Mouse (Mus musculus) A20 (cell line): ENCODE measurements at regions not wholly inside any gene's neighbourhood (a gene's known extent, or its start where the extent isn't known, plus 50 kb on each side); places are given as distances from the start of the nearest gene placed in this dataset.

Experiments
- DNase-seq: peaks from one replicate; pipeline ENCODE4 v3.0.0-alpha.2; 2011; ENCODE audit warnings: low read depth, low spot score

DNA sequence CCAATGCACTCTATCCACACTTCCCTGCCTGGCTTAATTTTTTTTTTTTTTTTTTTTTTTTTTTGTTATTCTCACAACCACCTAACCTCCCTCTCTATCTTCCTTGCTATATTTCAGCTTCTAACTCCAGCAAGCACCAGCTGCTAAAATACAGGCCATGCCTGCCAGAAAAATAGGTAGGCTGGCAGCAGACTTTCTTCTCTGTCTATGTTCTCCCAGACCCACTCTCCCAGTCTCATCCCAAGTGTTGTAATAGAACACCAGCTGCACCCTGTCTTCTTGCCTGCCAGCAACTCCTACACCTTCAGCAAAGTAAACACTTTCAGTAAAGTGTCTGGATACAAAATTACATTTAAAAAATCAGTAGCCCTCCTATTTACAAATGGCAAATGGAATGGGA is 1041.8 kb downstream of the Pcdh19 start:
- no peak for DNase-seq

DNA sequence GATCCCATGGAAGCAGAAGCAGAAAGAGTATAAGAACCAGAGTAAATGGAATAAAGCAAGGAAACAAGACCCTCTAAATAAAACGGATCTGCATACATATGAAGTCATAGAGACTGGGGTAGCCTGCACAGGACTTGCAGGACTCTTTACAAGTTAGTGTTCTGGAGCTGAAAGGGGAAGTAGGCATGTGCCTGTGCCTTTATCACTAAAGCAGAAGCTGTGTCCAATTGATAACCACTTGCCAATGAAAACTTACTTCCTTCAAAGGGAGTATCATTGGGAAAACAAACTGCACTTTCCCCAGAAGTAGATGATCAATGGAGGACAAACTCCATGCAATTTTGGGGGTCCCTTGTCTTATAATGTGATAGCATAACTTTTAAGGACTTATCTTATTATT is 1091.9 kb downstream of the Pcdh19 start:
- DNase-seq, result peak; percentile 2

DNA sequence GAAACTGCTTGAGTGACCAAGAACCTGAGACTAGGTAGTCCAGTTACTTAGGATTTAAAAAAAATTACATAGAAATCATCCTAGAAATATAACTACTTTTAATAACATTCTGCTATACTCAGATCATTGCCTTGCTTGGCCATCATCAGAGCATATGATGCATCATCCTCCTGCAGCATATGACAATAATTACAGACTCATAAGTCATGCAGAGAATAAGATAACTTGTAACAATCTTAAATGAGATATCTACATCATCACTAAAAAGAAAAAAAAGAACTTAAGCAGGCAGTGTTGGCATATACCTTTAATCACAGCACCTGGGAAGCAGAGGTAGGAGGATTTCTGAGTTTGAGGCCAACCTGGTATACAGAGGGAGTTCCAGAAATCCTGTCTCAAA is 1092.4 kb downstream of the Pcdh19 start:
- DNase-seq, result no peak

DNA sequence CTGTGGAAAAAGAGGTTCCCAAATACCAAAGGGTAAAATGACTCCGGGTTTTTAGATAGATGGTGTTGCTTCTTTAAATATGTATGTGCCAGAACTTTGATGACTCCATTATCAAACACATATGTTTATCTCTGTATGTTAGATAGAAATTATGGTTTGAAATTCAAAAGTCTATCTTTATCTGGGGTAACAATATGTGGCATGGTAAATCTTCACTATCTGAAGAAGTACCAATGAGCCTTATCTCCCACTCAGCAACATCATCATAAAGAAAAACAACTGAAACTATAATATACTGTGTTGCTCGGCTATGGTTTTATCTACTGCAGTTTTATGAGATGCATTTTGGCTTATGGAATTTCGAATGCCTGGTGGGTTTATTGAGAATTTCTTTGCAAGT is 1114.7 kb downstream of the Pcdh19 start:
- DNase-seq, result no peak
